Comparison of ENCODE assay signal across 8 mouse cellular contexts in genomic region chr10:54076420-54076819, GRCm38 (mm10). TPM values are rescaled to one million over a fixed set of nuclear protein-coding genes. Genes with fewer than 3 reads are reported as not detected.
DNase-seq lines count a peak whose midpoint lies in the region; ATAC-seq and TF ChIP-seq lines count a peak whose summit lies in the region.

Gene Man1a (minus strand): TSS chr10:54076609.

- ATAC-seq in heart, postnatal 0 days (ENCODE audit: insufficient read depth, low read depth), result no peak
- ATAC-seq in megakaryocyte progenitor cell, adult 5-6 weeks (replicated peaks; ENCODE audit: poor library complexity), result no peak
- ATAC-seq in frontal cortex, adult (ENCODE audit: low TSS enrichment), result no peak

- H3K79me2 ChIP-seq in C2C12 (ENCODE audit: control insufficient read depth, insufficient read depth), result peaks cover 25% of the 10 kb centered on the region

- peak; percentile 41 for DNase-seq in R1 (ENCODE audit: low read depth, low spot score)
- DNase-seq in heart, postnatal 0 days (ENCODE audit: low spot score), result peak; percentile 25
- no peak for DNase-seq in left cerebral cortex, adult 8-10 months (ENCODE audit: low spot score in 2 of 2)
- DNase-seq in urinary bladder, postnatal 14 days (ENCODE audit: low spot score), result peak; percentile 26

- H3K4me1 ChIP-seq in erythroblast, embryonic 14.5 days (ENCODE audit: control insufficient read depth), result peaks cover 52% of the 10 kb centered on the region
- peaks cover 18% of the 10 kb centered on the region for H3K4me1 ChIP-seq in heart, postnatal 0 days (ENCODE audit: control insufficient read depth, insufficient read depth)

- no peaks in the 10 kb centered on the region for H3K27me3 ChIP-seq in C2C12 (ENCODE audit: control insufficient read depth, insufficient read depth, insufficient read length)
- H3K27me3 ChIP-seq in erythroblast, embryonic 14.5 days (ENCODE audit: control insufficient read depth), result peaks cover 56% of the 10 kb centered on the region
- no peaks in the 10 kb centered on the region for H3K27me3 ChIP-seq in heart, postnatal 0 days (ENCODE audit: control insufficient read depth, insufficient read depth, low read length)

- peak within 1 kb of the TSS; percentile 62 for H3K9ac ChIP-seq in heart, postnatal 0 days (replicated peaks; ENCODE audit: low read depth, low read length)

- H3K4me2 ChIP-seq in heart, postnatal 0 days (ENCODE audit: low read depth, low read length), result peak within 1 kb of the TSS; percentile 96

- no peaks in the 10 kb centered on the region for H3K79me3 ChIP-seq in C2C12 (ENCODE audit: low read depth)

- 5% methylated on average over 4 of the region's 4 CpGs for WGBS in heart, postnatal 0 days

- H3K36me3 ChIP-seq in C2C12 (ENCODE audit: control insufficient read depth, insufficient read depth), result peaks cover 3% of the 10 kb centered on the region
- H3K36me3 ChIP-seq in erythroblast, embryonic 14.5 days (ENCODE audit: control insufficient read depth), result peaks cover 28% of the 10 kb centered on the region
- H3K36me3 ChIP-seq in heart, postnatal 0 days (replicated peaks; ENCODE audit: control insufficient read depth, insufficient read depth, low read length), result no peaks in the 10 kb centered on the region

- TF ChIP-seq EP300 in heart, postnatal 0 days (IDR thresholded peaks at IDR 0.05; ENCODE audit: low read depth), result no peak

- peak within 1 kb of the TSS; percentile 48 for H3ac ChIP-seq in C2C12 (ENCODE audit: control insufficient read depth, insufficient read length, low read depth)

- H3K27ac ChIP-seq in heart, postnatal 0 days (ENCODE audit: low read depth), result peak within 1 kb of the TSS; percentile 58

- H3K4me3 ChIP-seq in C2C12 (ENCODE audit: insufficient read depth, poor library complexity, severe bottlenecking), result peak within 1 kb of the TSS; percentile 65
- peak within 1 kb of the TSS; percentile 100 for H3K4me3 ChIP-seq in erythroblast, embryonic 14.5 days (replicated peaks)
- H3K4me3 ChIP-seq in heart, postnatal 0 days (ENCODE audit: low read depth, low read length), result peak within 1 kb of the TSS; percentile 77

- TF ChIP-seq CTCF in C2C12 (IDR thresholded peaks at IDR 0.05; ENCODE audit: control insufficient read depth, insufficient read depth, insufficient read length), result no peak
- no peak for TF ChIP-seq CTCF in heart, postnatal 0 days (IDR thresholded peaks at IDR 0.05; ENCODE audit: low read depth)

- H3K9me3 ChIP-seq in erythroblast, embryonic 14.5 days (ENCODE audit: control insufficient read depth, low read length), result no peaks in the 10 kb centered on the region
- no peaks in the 10 kb centered on the region for H3K9me3 ChIP-seq in heart, postnatal 0 days (replicated peaks; ENCODE audit: control insufficient read depth, low read length)

TF ChIP-seq in C2C12, 6 proteins besides CTCF, POLR2A, EP300 and RAD21:
- TF ChIP-seq CEBPB (IDR thresholded peaks at IDR 0.05; ENCODE audit: low read depth), result no peak
- TF ChIP-seq FOSL1 (IDR thresholded peaks at IDR 0.05; ENCODE audit: insufficient read depth, low read length, poor library complexity, severe bottlenecking), result no peak
- TF ChIP-seq MYOG (IDR thresholded peaks at IDR 0.05; ENCODE audit: control insufficient read depth, extremely low read depth, insufficient read length), result no peak
- TF ChIP-seq USF1 (IDR thresholded peaks at IDR 0.05; ENCODE audit: low read depth), result no peak
- no peak for TF ChIP-seq MAX (IDR thresholded peaks at IDR 0.05)
- no peak for TF ChIP-seq MYOD1 (IDR thresholded peaks at IDR 0.05; ENCODE audit: control insufficient read depth, insufficient read length, low read depth)
TF ChIP-seq in C2C12: peak in this region for 0.

RNA-seq across cellular contexts. Expression of gene Man1a, which starts in this region (rescaled TPM):
- 4.2 TPM for polyA plus RNA-seq in C2C12 (2012; fragmentation: generic; extraction: Trizol)
- 3.1 and 4.1 TPM in 2 replicates for polyA plus RNA-seq in erythroblast, embryonic 14.5 days (2012)
- 17.6 and 23.1 TPM in 2 replicates for total RNA-seq in heart, postnatal 0 days (2014; rRNA removed; ENCODE audit: low replicate concordance)
- 3.3 and 3.5 TPM in 2 replicates for polyA plus RNA-seq in heart, postnatal 0 days (2015; fragmentation: Nextera tagmentation; extraction: Ambion mirVana)
- total RNA-seq in left cerebral cortex, adult 8-10 months (2022), result 10 to 100 TPM; 28.0 to 28.9 (median 28.7) TPM
- total RNA-seq in megakaryocyte progenitor cell, adult 5-6 weeks (2015), result 88.8 and 91.9 TPM in 2 replicates
- total RNA-seq in megakaryocyte progenitor cell, adult 5-6 weeks (2017), result 58.2 and 75.7 TPM in 2 replicates

Comparison
In these comparisons a context has a peak if more than half of its experiments do, and no peak if none do; other contexts are left out.
1. DNase-seq: peak in R1 (single experiment), heart, postnatal 0 days (single experiment) and urinary bladder, postnatal 14 days (single experiment); none in left cerebral cortex, adult 8-10 months (0 of 2).
2. Peak in every context shown above with its lines, with median percentiles within 50 percentile points of each other: H3K4me3 ChIP-seq.